Mouse (Mus musculus): Measurements from ENCODE around the gene Pik3cb.

- TF ChIP-seq GATA1 (IDR thresholded peaks at IDR 0.05; ENCODE audit: borderline replicate concordance, low read length): no peak
- no peak for TF ChIP-seq FLI1 (IDR thresholded peaks at IDR 0.05; ENCODE audit: low read length)
These were observed 39.9 kb upstream of the Pik3cb start for GRCm38 (mm10) chr9:99180272-99180671.
